Comparison of ENCODE assay signal across 8 mouse cellular contexts in the genomic region with DNA sequence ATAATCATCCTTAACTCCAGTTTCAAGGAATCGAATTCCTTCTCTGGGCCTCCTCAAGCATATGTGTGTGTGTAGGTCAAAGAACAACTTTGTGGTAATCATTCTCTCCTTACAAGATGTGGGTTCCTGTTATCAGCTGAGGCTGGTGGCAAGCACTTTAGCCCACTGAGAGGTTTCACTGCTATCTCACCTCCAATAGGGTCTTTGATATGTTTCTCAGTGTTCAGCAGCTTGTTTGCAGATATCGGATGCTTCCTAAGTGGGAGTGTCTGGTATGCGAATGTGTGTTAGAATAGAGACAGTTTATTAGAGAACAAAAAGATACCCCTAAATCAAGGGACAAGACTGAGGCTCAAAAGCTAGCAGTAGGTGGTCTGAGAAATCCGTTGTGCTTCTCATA. TPM values are rescaled to one million over a fixed set of nuclear protein-coding genes. Genes with fewer than 3 reads are reported as not detected.
DNase-seq lines count a peak whose midpoint lies in the region; ATAC-seq lines count a peak whose summit lies in the region.

No protein-coding gene starts in this region.

- peak overlapping the region; percentile 79 for H3K9ac ChIP-seq in heart, embryonic 16.5 days (ENCODE audit: low read length)
- H3K9ac ChIP-seq in hindbrain, embryonic 13.5 days = peak overlapping the region; percentile 90; the same call in 1 of the 2 replicates
- H3K9ac ChIP-seq in midbrain, embryonic 11.5 days (ENCODE audit: low read length) = peak overlapping the region; percentile 78

- DNase-seq in heart, postnatal 25 days (ENCODE audit: low spot score) = no peak
- peak; percentile 57 for DNase-seq in Muller cell, postnatal 12 days (ENCODE audit: inconsistent ontology term)
- no peak for DNase-seq in midbrain, embryonic 11.5 days (ENCODE audit: low spot score, missing footprints)
- no peak for DNase-seq in embryo, embryonic 9.5 days (ENCODE audit: extremely low spot score)
- no peak for DNase-seq in natural killer cell, adult 2 months (ENCODE audit: low spot score in 2 of 2)
- DNase-seq in left cerebral cortex, adult 11 months (ENCODE audit: low spot score) = no peak

- peaks cover 22% of the 10 kb centered on the region for H3K4me1 ChIP-seq in heart, embryonic 16.5 days (ENCODE audit: control insufficient read depth, insufficient read depth, low read length)
- peaks cover 33% of the 10 kb centered on the region for H3K4me1 ChIP-seq in hindbrain, embryonic 13.5 days (replicated peaks)
- peaks cover 18% of the 10 kb centered on the region for H3K4me1 ChIP-seq in midbrain, embryonic 11.5 days (ENCODE audit: control insufficient read depth, insufficient read depth, low read length)

- H3K36me3 ChIP-seq in heart, embryonic 16.5 days (ENCODE audit: control insufficient read depth, insufficient read depth) = no peaks in the 10 kb centered on the region; the same call in 1 of the 2 replicates
- H3K36me3 ChIP-seq in hindbrain, embryonic 13.5 days = peaks cover 9% of the 10 kb centered on the region
- no peaks in the 10 kb centered on the region for H3K36me3 ChIP-seq in midbrain, embryonic 11.5 days (ENCODE audit: control insufficient read depth, insufficient read depth, low read length)

- intact Hi-C loops in heart, postnatal 25 days (cut with DNase I) = loop anchor here (2.0 kb wide), 1 partner anchor 31 kb away; no protein-coding TSS in a partner anchor

- peak overlapping the region; percentile 71 for H3K4me2 ChIP-seq in heart, embryonic 16.5 days (ENCODE audit: low read depth, low read length)
- H3K4me2 ChIP-seq in hindbrain, embryonic 13.5 days = peak overlapping the region; percentile 90
- peak overlapping the region; percentile 81 for H3K4me2 ChIP-seq in midbrain, embryonic 11.5 days

- H3K27me3 ChIP-seq in heart, embryonic 16.5 days (ENCODE audit: control insufficient read depth, insufficient read depth, low read length) = no peaks in the 10 kb centered on the region
- H3K27me3 ChIP-seq in hindbrain, embryonic 13.5 days = 0 out of 2 replicates have a peak, but pooled peaks cover 2% of the 10 kb centered on the region
- H3K27me3 ChIP-seq in midbrain, embryonic 11.5 days (ENCODE audit: control insufficient read depth, insufficient read depth, low read length) = no peaks in the 10 kb centered on the region

- H3K27ac ChIP-seq in heart, embryonic 16.5 days (ENCODE audit: low read length) = peak overlapping the region; percentile 41; the same call in 1 of the 2 replicates
- H3K27ac ChIP-seq in hindbrain, embryonic 13.5 days = no peak overlapping the region
- no peak overlapping the region for H3K27ac ChIP-seq in midbrain, embryonic 11.5 days (ENCODE audit: low read depth, low read length)

- no peaks in the 10 kb centered on the region for H3K9me3 ChIP-seq in heart, embryonic 16.5 days (replicated peaks; ENCODE audit: control insufficient read depth, low read length)
- H3K9me3 ChIP-seq in hindbrain, embryonic 13.5 days = no peaks in the 10 kb centered on the region
- H3K9me3 ChIP-seq in midbrain, embryonic 11.5 days (ENCODE audit: control insufficient read depth, low read length) = no peaks in the 10 kb centered on the region

- WGBS in heart, embryonic 16.5 days = 30% methylated on average over 4 of the region's 4 CpGs
- 59% methylated on average over 4 of the region's 4 CpGs for WGBS in hindbrain, embryonic 13.5 days
- 66% methylated on average over 4 of the region's 4 CpGs for WGBS in midbrain, embryonic 11.5 days

- peak overlapping the region; percentile 64 for H3K4me3 ChIP-seq in heart, embryonic 16.5 days (ENCODE audit: low read length)
- peak overlapping the region; percentile 83 for H3K4me3 ChIP-seq in hindbrain, embryonic 13.5 days
- peak overlapping the region; percentile 74 for H3K4me3 ChIP-seq in midbrain, embryonic 11.5 days (ENCODE audit: low read depth, low read length)

- no peak for ATAC-seq in heart, embryonic 16.5 days (replicated peaks; ENCODE audit: extremely low read depth, insufficient read depth, low FRiP score)
- ATAC-seq in hindbrain, embryonic 13.5 days (ENCODE audit: low FRiP score) = no peak
- no peak for ATAC-seq in midbrain, embryonic 11.5 days (ENCODE audit: low FRiP score)

RNA-seq across cellular contexts. Expression of a gene that starts 0.5 kb away (rescaled TPM):
- polyA plus RNA-seq in heart, embryonic 16.5 days (2015; fragmentation: Nextera tagmentation; extraction: Ambion mirVana) = 6.5 and 6.8 TPM in 2 replicates
- total RNA-seq in heart, postnatal 25 days (2021) = 10 to 100 TPM; 20.0 to 20.3 TPM
- polyA plus RNA-seq in hindbrain, embryonic 13.5 days (2015; fragmentation: Nextera tagmentation; extraction: Ambion mirVana) = 10.0 and 12.0 TPM in 2 replicates
- 9.7 and 10.1 TPM in 2 replicates for polyA plus RNA-seq in midbrain, embryonic 11.5 days (2014; fragmentation: Nextera tagmentation; extraction: Ambion mirVana)

RNA-seq across cellular contexts. Expression of a gene that starts 39.1 kb away (rescaled TPM):
- polyA plus RNA-seq in heart, embryonic 16.5 days (2015; fragmentation: Nextera tagmentation; extraction: Ambion mirVana) = 0.84 and 1.6 TPM in 2 replicates
- total RNA-seq in heart, postnatal 25 days (2021) = under 1 TPM; 0.34 to 0.67 TPM
- not detected in 2 replicates for polyA plus RNA-seq in hindbrain, embryonic 13.5 days (2015; fragmentation: Nextera tagmentation; extraction: Ambion mirVana)
- polyA plus RNA-seq in midbrain, embryonic 11.5 days (2014; fragmentation: Nextera tagmentation; extraction: Ambion mirVana) = not detected in 2 replicates
